Mouse (Mus musculus): ENCODE measurements around the gene Paxx.

Gene Paxx

GRCm38 (mm10) chr2:25408908-25409307 is 52.0 kb downstream of the Paxx start:
- no peak for DNase-seq (ENCODE audit: low read depth, low spot score)
